Mouse (Mus musculus) hindbrain, embryonic 11.5 days (tissue): ENCODE measurements around the gene H1f0. TPM values are rescaled to one million over a fixed set of nuclear protein-coding genes. Genes with fewer than 3 reads are reported as not detected.

Experiments used
- ATAC-seq: fragments of 200-750 bp; cut with Nextera tagmentation; 2 replicates; pipeline ENCODE4 v1.8.0; 2017; ENCODE audit warnings: mild to moderate bottlenecking, moderate TSS enrichment, moderate library complexity; ENCODE audit not compliant: low FRiP score
- DNase-seq: peaks from one replicate; pipeline ENCODE4 v3.0.0-alpha.2; 2015; ENCODE audit warnings: low spot score
- H3K27ac ChIP-seq: fragments of 300-500 bp; sonication (generic); 2 replicates; pipeline ENCODE4 v1.5.1; 2014; ENCODE audit warnings: mild to moderate bottlenecking, low read depth, low read length
- H3K27me3 ChIP-seq: fragments of 300-500 bp; sonication (generic); 2 replicates; pipeline ENCODE4 v1.6.1; 2014; ENCODE audit warnings: mild to moderate bottlenecking, low read length, moderate library complexity, mixed read lengths; ENCODE audit not compliant: control insufficient read depth, insufficient read depth
- H3K36me3 ChIP-seq: fragments of 300-500 bp; sonication (generic); 2 replicates; pipeline ENCODE4 v1.6.1; 2014; ENCODE audit warnings: mild to moderate bottlenecking, low read length, moderate library complexity, mixed read lengths; ENCODE audit not compliant: control insufficient read depth, insufficient read depth
- H3K4me1 ChIP-seq: fragments of 300-500 bp; sonication (generic); replicated peaks from 2 replicates; pipeline ENCODE4 v1.6.1; 2014; ENCODE audit warnings: low read length, mixed read lengths; ENCODE audit not compliant: control insufficient read depth, insufficient read depth
- H3K4me2 ChIP-seq: fragments of 300-500 bp; sonication (generic); replicated peaks from 2 replicates; pipeline ENCODE4 v1.6.1; 2014; ENCODE audit warnings: mild to moderate bottlenecking, low read depth, low read length
- H3K4me3 ChIP-seq: fragments of 300-500 bp; sonication (generic); 2 replicates; pipeline ENCODE4 v1.5.1; 2014; ENCODE audit warnings: low read depth, low read length
- H3K9ac ChIP-seq: fragments of 300-500 bp; sonication (generic); 2 replicates; pipeline ENCODE4 v1.6.1; 2014; ENCODE audit warnings: low read depth, low read length
- H3K9me3 ChIP-seq: fragments of 300-500 bp; sonication (generic); 2 replicates; pipeline ENCODE4 v1.6.1; 2016; ENCODE audit warnings: low read length; ENCODE audit not compliant: control insufficient read depth
- WGBS: fragments of 180-500 bp; shearing (Covaris S2); extraction: QIAGEN DNeasy Blood & Tissue Kit; methylation state at CpG from one replicate; pipeline ENCODE4 v1.1.7; 2014; 5-methylcytosine and 5-hydroxymethylcytosine counted together
- polyA plus RNA-seq: library from polyadenylated mRNA; unstranded; fragments of >200 nt; fragmentation: Nextera tagmentation; extraction: Ambion mirVana; gene quantifications from 2 replicates; pipeline ENCODE4 v1.2.1, GENCODE M21; 2014

H1f0 gene
- polyA plus RNA-seq, 1 experiment from 2014 or later: 154 TPM

GRCm38 (mm10) chr15:79011550-79011949 lies 16.7 kb upstream of the H1f0 start:
- no peak overlapping the region for H3K4me3 ChIP-seq
- ATAC-seq (peak; percentile 54), DNase-seq (peak; percentile 43)
- peak overlapping the region; percentile 71 for H3K27ac ChIP-seq
- no peak overlapping the region for H3K9ac ChIP-seq
- H3K4me2 ChIP-seq: no peak overlapping the region
- H3K4me1 ChIP-seq: peaks cover 10% of the 10 kb centered on the region
- no peaks in the 10 kb centered on the region for H3K9me3 ChIP-seq
- no peaks in the 10 kb centered on the region for H3K36me3 ChIP-seq
- no peaks in the 10 kb centered on the region for H3K27me3 ChIP-seq
- 37% methylated on average over 10 of the region's 10 CpGs for WGBS

- no peak overlapping the region for H3K4me2 ChIP-seq
- no peaks in the 10 kb centered on the region for H3K9me3 ChIP-seq
- ATAC-seq: no peak
- no peaks in the 10 kb centered on the region for H3K36me3 ChIP-seq
- H3K27ac ChIP-seq: no peak overlapping the region
- no peaks in the 10 kb centered on the region for H3K27me3 ChIP-seq
- H3K9ac ChIP-seq: no peak overlapping the region
- peaks cover 10% of the 10 kb centered on the region for H3K4me1 ChIP-seq
- no peak overlapping the region for H3K4me3 ChIP-seq
- peak; percentile 30 for DNase-seq
- 69% methylated on average over 7 of the region's 7 CpGs for WGBS
These were observed 14.9 kb upstream of the H1f0 start for GRCm38 (mm10) chr15:79013382-79013781.

- WGBS: 46% methylated on average over 4 of the region's 4 CpGs
- Histone ChIP-seq H3K36me3 (no peaks in the 10 kb centered on the region), H3K9ac (no peak overlapping the region), H3K27me3 (no peaks in the 10 kb centered on the region), H3K4me1 (peaks cover 1% of the 10 kb centered on the region; the same call in 1 of the 2 replicates), H3K4me3 (no peak overlapping the region), H3K9me3 (no peaks in the 10 kb centered on the region), H3K4me2 (no peak overlapping the region), H3K27ac (no peak overlapping the region)
- 0 out of 2 replicates have a peak, but pooled peaks have one; percentile 40 for ATAC-seq
- DNase-seq: no peak
These were observed 10.1 kb upstream of the H1f0 start for GRCm38 (mm10) chr15:79018191-79018590.

- Histone ChIP-seq H3K9me3 (no peaks in the 10 kb centered on the region), H3K27ac (no peak overlapping the region), H3K4me2 (no peak overlapping the region), H3K9ac (no peak overlapping the region), H3K4me3 (no peak overlapping the region), H3K27me3 (no peaks in the 10 kb centered on the region), H3K36me3 (no peaks in the 10 kb centered on the region), H3K4me1 (no peaks in the 10 kb centered on the region; the same call in 1 of the 2 replicates)
- ATAC-seq (no peak), DNase-seq (peak; percentile 38)
- WGBS: 59% methylated on average over 3 of the region's 3 CpGs
These were observed 9.4 kb upstream of the H1f0 start for GRCm38 (mm10) chr15:79018886-79019285.

- Histone ChIP-seq H3K4me3 (no peak overlapping the region), H3K9me3 (no peaks in the 10 kb centered on the region), H3K9ac (no peak overlapping the region), H3K4me1 (no peaks in the 10 kb centered on the region; the same call in 1 of the 2 replicates), H3K36me3 (no peaks in the 10 kb centered on the region), H3K27ac (no peak overlapping the region), H3K4me2 (no peak overlapping the region), H3K27me3 (no peaks in the 10 kb centered on the region)
- DNase-seq (no peak), ATAC-seq (no peak)
- WGBS: 71% methylated on average over 10 of the region's 10 CpGs
These were observed 5.5 kb upstream of the H1f0 start for GRCm38 (mm10) chr15:79022671-79023230.

- no peak overlapping the region for H3K9ac ChIP-seq
- H3K27me3 ChIP-seq: no peaks in the 10 kb centered on the region
- H3K27ac ChIP-seq: no peak overlapping the region
- H3K4me2 ChIP-seq: no peak overlapping the region
- H3K4me3 ChIP-seq: no peak overlapping the region
- ATAC-seq: no peak
- no peak for DNase-seq
- no peaks in the 10 kb centered on the region for H3K36me3 ChIP-seq
- 75% methylated on average over 1 of the region's 1 CpGs for WGBS
- no peaks in the 10 kb centered on the region; the same call in 1 of the 2 replicates for H3K4me1 ChIP-seq
- H3K9me3 ChIP-seq: no peaks in the 10 kb centered on the region
These were observed 4.9 kb upstream of the H1f0 start for GRCm38 (mm10) chr15:79023366-79023765.

GRCm38 (mm10) chr15:79025687-79026308 lies 2.5 kb upstream of the H1f0 start:
- WGBS: 11% methylated on average over 17 of the region's 18 CpGs
- Histone ChIP-seq H3K9me3 (no peaks in the 10 kb centered on the region), H3K4me2 (no peak overlapping the region; the same call in 1 of the 2 replicates), H3K36me3 (no peaks in the 10 kb centered on the region), H3K27ac (no peak overlapping the region), H3K27me3 (no peaks in the 10 kb centered on the region), H3K9ac (0 out of 2 replicates have a peak overlapping the region, but pooled peaks have one; percentile 8), H3K4me3 (no peak overlapping the region), H3K4me1 (no peaks in the 10 kb centered on the region; the same call in none of the 2 replicates)
- DNase-seq (peak; percentile 38), ATAC-seq (no peak)

GRCm38 (mm10) chr15:79026511-79027290 lies 1.5 kb upstream of the H1f0 start:
- WGBS: 44% methylated on average over 14 of the region's 14 CpGs
- H3K27me3 ChIP-seq: no peaks in the 10 kb centered on the region
- DNase-seq (no peak), ATAC-seq (no peak)
- H3K4me3 ChIP-seq: no peak overlapping the region
- no peak overlapping the region for H3K9ac ChIP-seq
- peaks cover 5% of the 10 kb centered on the region for H3K4me1 ChIP-seq
- H3K9me3 ChIP-seq: no peaks in the 10 kb centered on the region
- no peak overlapping the region for H3K27ac ChIP-seq
- H3K36me3 ChIP-seq: no peaks in the 10 kb centered on the region
- no peak overlapping the region; the same call in 1 of the 2 replicates for H3K4me2 ChIP-seq
